Mouse (Mus musculus) kidney, embryonic 14.5 days (tissue): Measurements from ENCODE around the gene Atf3. TPM values are rescaled to one million over a fixed set of nuclear protein-coding genes. Genes with fewer than 3 reads are reported as not detected.
A peak's percentile ranks its signal among the peaks of the same experiment; 100 is the strongest.

ENCODE experiments used
- ATAC-seq: fragments of 200-750 bp; cut with Nextera tagmentation; 2 replicates; pipeline ENCODE4 v1.8.0; 2017; ENCODE audit warnings: moderate number of reproducible peaks, mild to moderate bottlenecking, moderate TSS enrichment, moderate library complexity; ENCODE audit not compliant: low FRiP score, low TSS enrichment
- H3K27ac ChIP-seq: fragments of 300-500 bp; sonication (generic); 2 replicates; pipeline ENCODE4 v1.5.1; 2014; ENCODE audit warnings: low read depth, mild to moderate bottlenecking, low read length, moderate library complexity, mixed read lengths
- H3K27me3 ChIP-seq: fragments of 300-500 bp; sonication (generic); 2 replicates; pipeline ENCODE4 v1.6.1; 2014; ENCODE audit warnings: mild to moderate bottlenecking, low read length; ENCODE audit not compliant: control insufficient read depth, insufficient read depth
- H3K36me3 ChIP-seq: fragments of 300-500 bp; sonication (generic); 2 replicates; pipeline ENCODE4 v1.6.1; 2014; ENCODE audit warnings: low read length, mixed read lengths; ENCODE audit not compliant: control insufficient read depth, insufficient read depth
- H3K4me1 ChIP-seq: fragments of 300-500 bp; sonication (generic); 2 replicates; pipeline ENCODE4 v1.6.1; 2014; ENCODE audit warnings: low read length, mixed read lengths; ENCODE audit not compliant: control insufficient read depth, insufficient read depth
- H3K4me2 ChIP-seq: fragments of 300-500 bp; sonication (generic); replicated peaks from 2 replicates; pipeline ENCODE4 v1.6.1; 2014; ENCODE audit warnings: low read depth, mild to moderate bottlenecking, low read length
- H3K4me3 ChIP-seq: fragments of 300-500 bp; sonication (generic); 2 replicates; pipeline ENCODE4 v1.5.1; 2014; ENCODE audit warnings: mild to moderate bottlenecking, low read length
- H3K9ac ChIP-seq: fragments of 300-500 bp; sonication (generic); 2 replicates; pipeline ENCODE4 v1.6.1; 2014; ENCODE audit warnings: low read depth, mild to moderate bottlenecking, low read length, moderate library complexity
- H3K9me3 ChIP-seq: fragments of 300-500 bp; sonication (generic); 2 replicates; pipeline ENCODE4 v1.6.1; 2016; ENCODE audit warnings: low read length; ENCODE audit not compliant: control insufficient read depth
- WGBS: fragments of 180-500 bp; shearing (Covaris S2); extraction: QIAGEN DNeasy Blood & Tissue Kit; methylation state at CpG from one replicate; pipeline ENCODE4 v1.1.7; 2014; 5-methylcytosine and 5-hydroxymethylcytosine counted together
- polyA plus RNA-seq: library from polyadenylated mRNA; unstranded; fragments of >200 nt; fragmentation: Nextera tagmentation; extraction: Ambion mirVana; gene quantifications from 2 replicates; pipeline ENCODE4 v1.2.1, GENCODE M21; 2014

The Atf3 gene
- polyA plus RNA-seq, 1 experiment from 2014 or later = 2.3 TPM

- Histone ChIP-seq H3K27ac (no peak overlapping the region), H3K9me3 (no peaks in the 10 kb centered on the region), H3K4me2 (peak overlapping the region; percentile 96), H3K9ac (no peak overlapping the region), H3K4me1 (peaks cover 49% of the 10 kb centered on the region), H3K27me3 (peaks cover 39% of the 10 kb centered on the region), H3K4me3 (peak overlapping the region; percentile 60), H3K36me3 (no peaks in the 10 kb centered on the region)
- WGBS = 51% methylated on average over 12 of the region's 12 CpGs
- no peak for ATAC-seq
Observed at GRCm38 (mm10) chr1:191181469-191182259, 36.2 kb downstream of the Atf3 start.

GRCm38 (mm10) chr1:191180397-191180796, 37.4 kb downstream of the Atf3 start:
- Histone ChIP-seq H3K36me3 (no peaks in the 10 kb centered on the region), H3K27me3 (peaks cover 26% of the 10 kb centered on the region), H3K4me3 (no peak overlapping the region), H3K9ac (no peak overlapping the region), H3K9me3 (no peaks in the 10 kb centered on the region), H3K4me1 (peaks cover 40% of the 10 kb centered on the region), H3K27ac (no peak overlapping the region), H3K4me2 (0 out of 2 replicates have a peak overlapping the region, but pooled peaks have one; percentile 17)
- no peak for ATAC-seq
- WGBS = 43% methylated on average over 4 of the region's 4 CpGs

GRCm38 (mm10) chr1:191179846-191180245, 38.0 kb downstream of the Atf3 start:
- Histone ChIP-seq H3K27me3 (peaks cover 21% of the 10 kb centered on the region), H3K9ac (no peak overlapping the region), H3K9me3 (no peaks in the 10 kb centered on the region), H3K4me3 (no peak overlapping the region), H3K4me2 (peak overlapping the region; percentile 17; the same call in 1 of the 2 replicates), H3K36me3 (no peaks in the 10 kb centered on the region), H3K4me1 (peaks cover 35% of the 10 kb centered on the region), H3K27ac (no peak overlapping the region)
- ATAC-seq = no peak
- 47% methylated on average over 2 of the region's 2 CpGs for WGBS

GRCm38 (mm10) chr1:191178511-191179188, 39.2 kb downstream of the Atf3 start:
- H3K4me1 ChIP-seq = peaks cover 28% of the 10 kb centered on the region
- no peaks in the 10 kb centered on the region for H3K9me3 ChIP-seq
- no peak overlapping the region for H3K9ac ChIP-seq
- no peak for ATAC-seq
- WGBS = 30% methylated on average over 15 of the region's 15 CpGs
- no peak overlapping the region for H3K27ac ChIP-seq
- H3K4me2 ChIP-seq = no peak overlapping the region
- H3K27me3 ChIP-seq = peaks cover 10% of the 10 kb centered on the region; the same call in 1 of the 2 replicates
- no peak overlapping the region for H3K4me3 ChIP-seq
- no peaks in the 10 kb centered on the region for H3K36me3 ChIP-seq

GRCm38 (mm10) chr1:191176887-191177286, 41.0 kb downstream of the Atf3 start:
- ATAC-seq = no peak

GRCm38 (mm10) chr1:191172487-191172886, 45.4 kb downstream of the Atf3 start:
- H3K4me3 ChIP-seq = no peak overlapping the region
- no peaks in the 10 kb centered on the region for H3K4me1 ChIP-seq
- H3K27ac ChIP-seq = no peak overlapping the region
- H3K36me3 ChIP-seq = no peaks in the 10 kb centered on the region
- no peaks in the 10 kb centered on the region for H3K9me3 ChIP-seq
- no peak overlapping the region for H3K4me2 ChIP-seq
- ATAC-seq = no peak
- H3K27me3 ChIP-seq = no peaks in the 10 kb centered on the region
- H3K9ac ChIP-seq = 0 out of 2 replicates have a peak overlapping the region, but pooled peaks have one; percentile 7
- WGBS = 14% methylated on average over 6 of the region's 6 CpGs

More at GRCm38 (mm10) chr1:191176887-191177286, 41.0 kb downstream of the Atf3 start:
- Histone ChIP-seq H3K4me3 (no peak overlapping the region), H3K4me1 (peaks cover 27% of the 10 kb centered on the region), H3K36me3 (no peaks in the 10 kb centered on the region), H3K9ac (no peak overlapping the region), H3K27me3 (0 out of 2 replicates have a peak, but pooled peaks cover 9% of the 10 kb centered on the region), H3K9me3 (no peaks in the 10 kb centered on the region), H3K27ac (no peak overlapping the region), H3K4me2 (no peak overlapping the region)
- 77% methylated on average over 7 of the region's 7 CpGs for WGBS

- 87% methylated on average over 2 of the region's 2 CpGs for WGBS
- Histone ChIP-seq H3K4me3 (no peak overlapping the region), H3K9ac (no peak overlapping the region), H3K9me3 (no peaks in the 10 kb centered on the region), H3K27ac (no peak overlapping the region), H3K27me3 (no peaks in the 10 kb centered on the region), H3K36me3 (no peaks in the 10 kb centered on the region), H3K4me1 (no peaks in the 10 kb centered on the region), H3K4me2 (no peak overlapping the region)
- ATAC-seq = no peak
Observed at GRCm38 (mm10) chr1:191170444-191170843, 47.4 kb downstream of the Atf3 start.

GRCm38 (mm10) chr1:191166189-191166588, 51.6 kb downstream of the Atf3 start:
- Histone ChIP-seq H3K4me3 (no peak overlapping the region), H3K4me1 (no peaks in the 10 kb centered on the region), H3K27me3 (no peaks in the 10 kb centered on the region), H3K27ac (no peak overlapping the region), H3K36me3 (no peaks in the 10 kb centered on the region), H3K9ac (no peak overlapping the region), H3K4me2 (no peak overlapping the region), H3K9me3 (no peaks in the 10 kb centered on the region)
- 75% methylated on average over 4 of the region's 4 CpGs for WGBS
- ATAC-seq = no peak

GRCm38 (mm10) chr1:191164717-191165116, 53.1 kb downstream of the Atf3 start, which contains the start of gene Fam71a:
Gene Fam71a, minus strand, starts transcription at chr1:191164817.
- 82% methylated on average over 3 of the region's 3 CpGs for WGBS
- H3K4me1 ChIP-seq = no peaks in the 10 kb centered on the region
- H3K27me3 ChIP-seq = no peaks in the 10 kb centered on the region
- H3K36me3 ChIP-seq = no peaks in the 10 kb centered on the region
- no peak within 1 kb of the TSS for H3K4me3 ChIP-seq
- H3K9ac ChIP-seq = no peak within 1 kb of the TSS
- H3K27ac ChIP-seq = no peak within 1 kb of the TSS
- H3K4me2 ChIP-seq = no peak within 1 kb of the TSS
- H3K9me3 ChIP-seq = no peaks in the 10 kb centered on the region
- ATAC-seq = no peak
